Mouse (Mus musculus): ENCODE data around the gene Ap4b1. TPM values are rescaled to one million over a fixed set of nuclear protein-coding genes. Genes with fewer than 3 reads are reported as not detected.
"Not testable (repeated sequence)": the region's sequence is repeated elsewhere in the genome, so short reads cannot be mapped to it uniquely, and the experiment has no call there.

The Ap4b1 gene
- polyA plus RNA-seq, 1 experiment, result 36.2 TPM

DNA sequence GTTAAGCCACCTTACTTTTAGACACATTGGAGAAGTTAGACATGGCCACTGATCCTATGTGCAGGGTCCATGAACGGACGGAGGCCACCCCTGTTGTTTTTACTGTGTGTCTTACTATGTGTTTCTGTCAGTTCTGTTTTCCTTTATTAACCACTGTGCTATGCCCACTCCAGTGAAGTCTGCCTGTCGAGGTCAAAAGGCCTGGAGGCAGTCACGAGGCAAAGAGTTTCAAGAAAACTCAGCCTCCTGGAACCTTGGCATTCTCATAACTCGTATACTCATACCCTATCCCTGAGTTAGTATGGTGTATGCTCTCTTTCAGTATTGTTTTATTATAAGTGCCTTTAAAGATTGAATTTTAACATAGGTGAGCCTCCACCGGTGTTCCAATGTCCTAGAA is 30.4 kb downstream of the Ap4b1 start:
- Histone ChIP-seq H3K4me1 (ENCODE audit: control insufficient read depth, insufficient read depth, low read length) (no peaks in the 10 kb centered on the region), H3K27me3 (ENCODE audit: control insufficient read depth, insufficient read depth, low read length) (no peaks in the 10 kb centered on the region), H3K36me3 (ENCODE audit: control insufficient read depth, insufficient read depth, low read length) (no peaks in the 10 kb centered on the region), H3K4me3 (ENCODE audit: control insufficient read depth, low read depth, low read length) (no peak overlapping the region), H3K27ac (ENCODE audit: control insufficient read depth, insufficient read depth, low read depth, low read length) (no peak overlapping the region)
- TF ChIP-seq POLR2A (IDR thresholded peaks at IDR 0.05; ENCODE audit: control insufficient read depth, low read depth, low read length), result no peak
- TF ChIP-seq CTCF (IDR thresholded peaks at IDR 0.05; ENCODE audit: control insufficient read depth, insufficient read depth, insufficient replicate concordance, low read depth, low read length), result no peak

GRCm38 (mm10) chr3:103840195-103840594 is 30.9 kb downstream of the Ap4b1 start:
- not testable (repeated sequence) for H3K36me3 ChIP-seq (ENCODE audit: control insufficient read depth, insufficient read depth, low read length); H3K4me1 ChIP-seq (ENCODE audit: control insufficient read depth, insufficient read depth, low read length); H3K27me3 ChIP-seq (ENCODE audit: control insufficient read depth, insufficient read depth, low read length); H3K27ac ChIP-seq (ENCODE audit: control insufficient read depth, insufficient read depth, low read depth, low read length); H3K4me3 ChIP-seq (ENCODE audit: control insufficient read depth, low read depth, low read length)

GRCm38 (mm10) chr3:103840946-103841345 is 31.6 kb downstream of the Ap4b1 start:
- not testable (repeated sequence) for H3K27ac ChIP-seq (ENCODE audit: control insufficient read depth, insufficient read depth, low read depth, low read length); H3K4me3 ChIP-seq (ENCODE audit: control insufficient read depth, low read depth, low read length); H3K36me3 ChIP-seq (ENCODE audit: control insufficient read depth, insufficient read depth, low read length)

DNA sequence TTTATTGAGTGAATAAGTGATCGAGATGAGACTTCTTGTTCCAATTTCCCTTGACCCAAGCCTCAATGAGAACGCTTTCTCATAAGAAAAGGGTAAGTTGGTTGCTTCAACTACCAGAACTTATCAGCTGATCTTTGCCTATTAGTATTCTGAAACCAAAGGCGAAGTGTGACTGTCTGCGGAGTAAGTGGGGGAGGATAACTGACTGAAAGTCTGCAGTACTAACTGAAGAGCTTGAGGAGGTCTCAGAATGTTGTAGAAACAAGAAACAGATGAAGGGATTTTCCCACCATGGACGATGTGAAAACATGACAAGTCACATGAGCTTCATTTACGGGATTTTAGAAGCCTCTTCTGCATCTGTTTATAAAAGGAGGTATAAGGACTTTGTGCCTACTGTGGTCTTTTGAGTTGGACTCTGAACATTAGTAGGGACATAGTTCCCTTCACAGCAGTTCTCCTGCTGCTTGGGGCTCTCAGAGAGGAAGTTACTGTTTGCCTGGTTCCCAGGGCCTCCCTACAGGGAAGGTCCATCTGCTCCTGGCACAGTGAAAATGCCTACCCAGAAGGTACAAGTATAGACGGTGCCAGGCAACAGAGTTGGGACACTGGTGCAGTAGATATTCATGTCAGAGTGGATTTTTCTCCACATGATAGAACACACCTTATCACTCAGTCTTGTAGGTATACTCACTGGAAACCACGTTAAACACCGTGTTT is 41.5 kb downstream of the Ap4b1 start:
- H3K27ac ChIP-seq (ENCODE audit: control insufficient read depth, insufficient read depth, low read depth, low read length), result no peak overlapping the region
- no peaks in the 10 kb centered on the region for H3K27me3 ChIP-seq (ENCODE audit: control insufficient read depth, insufficient read depth, low read length)
- no peak overlapping the region for H3K4me3 ChIP-seq (ENCODE audit: control insufficient read depth, low read depth, low read length)
- no peaks in the 10 kb centered on the region for H3K36me3 ChIP-seq (ENCODE audit: control insufficient read depth, insufficient read depth, low read length)
- no peaks in the 10 kb centered on the region for H3K4me1 ChIP-seq (ENCODE audit: control insufficient read depth, insufficient read depth, low read length)
- TF ChIP-seq CTCF (IDR thresholded peaks at IDR 0.05; ENCODE audit: control insufficient read depth, insufficient read depth, insufficient replicate concordance, low read depth, low read length) (no peak), POLR2A (IDR thresholded peaks at IDR 0.05; ENCODE audit: control insufficient read depth, low read depth, low read length) (no peak)

More at GRCm38 (mm10) chr3:103840946-103841345, 31.6 kb downstream of the Ap4b1 start:
- not testable (repeated sequence) for H3K4me1 ChIP-seq (ENCODE audit: control insufficient read depth, insufficient read depth, low read length); H3K27me3 ChIP-seq (ENCODE audit: control insufficient read depth, insufficient read depth, low read length)

DNA sequence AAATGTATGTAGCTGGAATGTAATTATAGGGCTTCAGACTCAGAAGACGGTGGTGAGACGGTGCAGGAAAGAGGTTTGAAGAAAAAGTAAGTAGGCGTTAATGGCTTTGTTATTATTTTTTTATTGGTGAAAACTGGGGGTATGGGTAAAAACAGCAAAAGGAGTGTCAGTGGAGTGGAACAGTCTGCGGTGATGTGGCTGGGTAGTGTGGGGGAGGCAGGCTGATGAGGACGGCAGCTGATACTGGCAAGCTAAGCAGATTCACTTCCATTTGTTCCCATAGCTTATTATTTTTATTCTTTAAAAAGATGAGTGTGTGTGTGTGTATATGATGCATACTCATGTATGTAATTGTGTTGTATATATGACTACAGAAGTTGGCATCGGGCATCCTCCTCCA is 42.2 kb downstream of the Ap4b1 start:
- no peak for TF ChIP-seq POLR2A (IDR thresholded peaks at IDR 0.05; ENCODE audit: control insufficient read depth, low read depth, low read length)
- TF ChIP-seq CTCF (IDR thresholded peaks at IDR 0.05; ENCODE audit: control insufficient read depth, insufficient read depth, insufficient replicate concordance, low read depth, low read length), result no peak
- H3K4me3 ChIP-seq (ENCODE audit: control insufficient read depth, low read depth, low read length), result no peak overlapping the region
- H3K36me3 ChIP-seq (ENCODE audit: control insufficient read depth, insufficient read depth, low read length), result no peaks in the 10 kb centered on the region
- no peaks in the 10 kb centered on the region for H3K27me3 ChIP-seq (ENCODE audit: control insufficient read depth, insufficient read depth, low read length)
- no peak overlapping the region for H3K27ac ChIP-seq (ENCODE audit: control insufficient read depth, insufficient read depth, low read depth, low read length)
- H3K4me1 ChIP-seq (ENCODE audit: control insufficient read depth, insufficient read depth, low read length), result no peaks in the 10 kb centered on the region

GRCm38 (mm10) chr3:103851882-103852281 is 42.6 kb downstream of the Ap4b1 start:
- Histone ChIP-seq H3K27me3 (ENCODE audit: control insufficient read depth, insufficient read depth, low read length) (no peaks in the 10 kb centered on the region), H3K27ac (ENCODE audit: control insufficient read depth, insufficient read depth, low read depth, low read length) (no peak overlapping the region)
- no peak for TF ChIP-seq POLR2A (IDR thresholded peaks at IDR 0.05; ENCODE audit: control insufficient read depth, low read depth, low read length)
- no peak for TF ChIP-seq CTCF (IDR thresholded peaks at IDR 0.05; ENCODE audit: control insufficient read depth, insufficient read depth, insufficient replicate concordance, low read depth, low read length)

DNA sequence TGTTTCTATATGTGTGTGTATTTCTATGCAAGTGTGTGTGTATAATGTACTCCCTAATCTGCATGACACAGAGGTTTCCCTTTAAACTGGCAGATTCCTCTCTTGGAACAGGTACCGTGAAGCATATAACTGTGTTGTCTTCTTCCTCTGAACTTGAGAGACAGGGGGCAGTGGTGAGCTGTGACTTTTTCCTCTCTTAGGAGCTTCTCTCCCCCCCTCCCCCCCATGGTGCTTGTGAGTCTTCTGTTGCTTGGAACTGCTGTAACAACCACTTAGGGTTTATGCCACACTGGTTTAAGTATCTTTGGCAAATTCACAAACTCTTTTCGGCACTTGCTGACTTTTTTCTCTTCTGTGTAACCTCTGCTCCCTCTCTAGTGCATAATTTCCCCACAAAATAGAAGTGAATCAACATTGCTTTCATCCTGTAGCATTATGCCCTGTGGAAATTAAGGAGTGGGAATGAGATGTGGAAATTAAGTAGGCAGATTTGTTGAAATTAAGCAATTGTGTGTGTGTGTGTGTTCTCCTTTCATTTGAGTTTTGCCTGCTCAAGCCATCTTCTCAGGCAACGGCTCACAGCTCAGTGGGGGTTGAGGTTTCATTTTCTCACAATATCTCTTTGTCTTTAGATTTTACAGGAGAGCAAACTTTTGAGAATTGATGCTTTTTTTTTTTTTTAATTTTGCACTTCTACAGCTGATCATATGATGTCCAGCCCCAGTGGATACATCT is 43.4 kb downstream of the Ap4b1 start:
- Histone ChIP-seq H3K27me3 (ENCODE audit: control insufficient read depth, insufficient read depth, low read length) (no peaks in the 10 kb centered on the region), H3K27ac (ENCODE audit: control insufficient read depth, insufficient read depth, low read depth, low read length) (no peak overlapping the region), H3K4me3 (ENCODE audit: control insufficient read depth, low read depth, low read length) (no peak overlapping the region), H3K4me1 (ENCODE audit: control insufficient read depth, insufficient read depth, low read length) (no peaks in the 10 kb centered on the region), H3K36me3 (ENCODE audit: control insufficient read depth, insufficient read depth, low read length) (no peaks in the 10 kb centered on the region)
- TF ChIP-seq POLR2A (IDR thresholded peaks at IDR 0.05; ENCODE audit: control insufficient read depth, low read depth, low read length), result no peak
- no peak for TF ChIP-seq CTCF (IDR thresholded peaks at IDR 0.05; ENCODE audit: control insufficient read depth, insufficient read depth, insufficient replicate concordance, low read depth, low read length)

More at GRCm38 (mm10) chr3:103851882-103852281, 42.6 kb downstream of the Ap4b1 start:
- H3K4me3 ChIP-seq (ENCODE audit: control insufficient read depth, low read depth, low read length), result no peak overlapping the region
- no peaks in the 10 kb centered on the region for H3K36me3 ChIP-seq (ENCODE audit: control insufficient read depth, insufficient read depth, low read length)
- no peaks in the 10 kb centered on the region for H3K4me1 ChIP-seq (ENCODE audit: control insufficient read depth, insufficient read depth, low read length)

All from testis, adult 2 months (tissue).